Mouse (Mus musculus) kidney, embryonic 16.5 days (tissue): ENCODE measurements around the gene Prkab2. TPM values are rescaled to one million over a fixed set of nuclear protein-coding genes. Genes with fewer than 3 reads are reported as not detected.
A peak's percentile ranks its signal among the peaks of the same experiment; 100 is the strongest.

Experiments used
- ATAC-seq: fragments of 200-750 bp; cut with Nextera tagmentation; 2 replicates; pipeline ENCODE4 v1.8.0; 2017; ENCODE audit warnings: moderate TSS enrichment; ENCODE audit not compliant: low FRiP score, low TSS enrichment
- H3K27ac ChIP-seq: fragments of 300-500 bp; sonication (generic); 2 replicates; pipeline ENCODE4 v1.5.1; 2014; ENCODE audit warnings: low read length
- H3K27me3 ChIP-seq: fragments of 300-500 bp; sonication (generic); 2 replicates; pipeline ENCODE4 v1.6.1; 2014; ENCODE audit warnings: low read length, control low read depth, mixed read lengths; ENCODE audit not compliant: insufficient read depth
- H3K36me3 ChIP-seq: fragments of 300-500 bp; sonication (generic); 2 replicates; pipeline ENCODE4 v1.6.1; 2014; ENCODE audit warnings: low read length, control low read depth, mixed read lengths; ENCODE audit not compliant: insufficient read depth
- H3K4me1 ChIP-seq: fragments of 300-500 bp; sonication (generic); 2 replicates; pipeline ENCODE4 v1.6.1; 2014; ENCODE audit warnings: low read length, control low read depth, mixed read lengths; ENCODE audit not compliant: insufficient read depth
- H3K4me2 ChIP-seq: fragments of 300-500 bp; sonication (generic); replicated peaks from 2 replicates; pipeline ENCODE4 v1.6.1; 2014; ENCODE audit warnings: low read depth, low read length
- H3K4me3 ChIP-seq: fragments of 300-500 bp; sonication (generic); 2 replicates; pipeline ENCODE4 v1.5.1; 2014; ENCODE audit warnings: mild to moderate bottlenecking, low read length
- H3K9ac ChIP-seq: fragments of 300-500 bp; sonication (generic); replicated peaks from 2 replicates; pipeline ENCODE4 v1.6.1; 2014; ENCODE audit warnings: low read length
- H3K9me3 ChIP-seq: fragments of 300-500 bp; sonication (generic); 2 replicates; pipeline ENCODE4 v1.6.1; 2016; ENCODE audit warnings: low read length, control low read depth
- WGBS: fragments of 180-500 bp; shearing (Covaris S2); extraction: QIAGEN DNeasy Blood & Tissue Kit; methylation state at CpG from one replicate; pipeline ENCODE4 v1.1.7; 2014; 5-methylcytosine and 5-hydroxymethylcytosine counted together
- polyA plus RNA-seq: library from polyadenylated mRNA; unstranded; fragments of >200 nt; fragmentation: Nextera tagmentation; extraction: Ambion mirVana; gene quantifications from 2 replicates; pipeline ENCODE4 v1.2.1, GENCODE M21; 2015

The Prkab2 gene
- polyA plus RNA-seq, 1 experiment from 2014 or later = 6.4 TPM

DNA sequence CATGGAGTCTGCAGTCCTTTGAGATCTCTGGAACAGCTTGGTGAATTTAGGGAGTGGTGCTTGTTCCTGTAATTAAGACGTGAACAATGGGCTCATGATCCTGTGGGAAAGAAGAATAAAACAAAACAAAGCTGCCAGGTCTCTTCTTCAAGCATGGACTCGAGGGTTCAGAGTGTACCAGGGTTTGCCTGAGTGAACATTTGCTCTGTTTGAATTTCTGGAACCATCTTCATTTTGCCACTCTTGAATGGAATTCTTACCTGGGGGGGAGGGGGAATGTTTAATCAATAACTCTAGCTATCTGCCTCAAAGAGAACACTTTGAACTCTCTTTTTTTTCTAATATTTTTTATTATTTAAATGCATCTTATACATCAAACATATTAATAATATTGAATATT, 33.4 kb upstream of the Prkab2 start:
- Histone ChIP-seq H3K4me2 (no peak overlapping the region), H3K4me1 (peaks cover 8% of the 10 kb centered on the region; the same call in 1 of the 2 replicates), H3K4me3 (no peak overlapping the region), H3K9me3 (no peaks in the 10 kb centered on the region), H3K9ac (no peak overlapping the region), H3K27ac (no peak overlapping the region), H3K36me3 (no peaks in the 10 kb centered on the region), H3K27me3 (no peaks in the 10 kb centered on the region)
- ATAC-seq = no peak
- 44% methylated on average over 2 of the region's 2 CpGs for whole genome bisulfite sequencing

DNA sequence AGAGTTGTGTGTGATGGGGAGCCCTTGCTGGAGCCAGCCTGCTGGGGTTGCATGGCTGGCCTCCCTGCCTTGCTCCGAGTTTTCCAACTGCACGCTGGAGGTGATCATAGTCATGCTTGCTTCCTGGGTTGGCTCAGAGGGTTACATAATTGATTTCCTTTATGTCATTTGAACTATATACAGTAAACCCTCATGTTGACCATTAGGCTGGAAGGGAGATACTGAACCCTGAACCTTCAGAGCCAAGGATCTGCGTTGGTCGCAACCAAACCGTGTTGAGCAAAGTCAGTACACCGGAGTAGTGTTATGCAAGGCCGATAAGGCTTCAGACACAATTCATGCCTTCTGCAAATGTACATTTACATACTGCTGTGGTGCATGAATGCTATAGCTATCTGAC, 30.1 kb upstream of the Prkab2 start:
- no peaks in the 10 kb centered on the region for H3K9me3 ChIP-seq
- 0 out of 2 replicates have a peak, but pooled peaks have one; percentile 42 for ATAC-seq
- peak overlapping the region; percentile 76 for H3K4me2 ChIP-seq
- no peaks in the 10 kb centered on the region for H3K36me3 ChIP-seq
- 79% methylated on average over 7 of the region's 7 CpGs for WGBS
- no peak overlapping the region for H3K27ac ChIP-seq
- no peaks in the 10 kb centered on the region for H3K27me3 ChIP-seq
- peaks cover 8% of the 10 kb centered on the region; the same call in 1 of the 2 replicates for H3K4me1 ChIP-seq
- peak overlapping the region; percentile 69; the same call in 1 of the 2 replicates for H3K9ac ChIP-seq
- peak overlapping the region; percentile 59 for H3K4me3 ChIP-seq

DNA sequence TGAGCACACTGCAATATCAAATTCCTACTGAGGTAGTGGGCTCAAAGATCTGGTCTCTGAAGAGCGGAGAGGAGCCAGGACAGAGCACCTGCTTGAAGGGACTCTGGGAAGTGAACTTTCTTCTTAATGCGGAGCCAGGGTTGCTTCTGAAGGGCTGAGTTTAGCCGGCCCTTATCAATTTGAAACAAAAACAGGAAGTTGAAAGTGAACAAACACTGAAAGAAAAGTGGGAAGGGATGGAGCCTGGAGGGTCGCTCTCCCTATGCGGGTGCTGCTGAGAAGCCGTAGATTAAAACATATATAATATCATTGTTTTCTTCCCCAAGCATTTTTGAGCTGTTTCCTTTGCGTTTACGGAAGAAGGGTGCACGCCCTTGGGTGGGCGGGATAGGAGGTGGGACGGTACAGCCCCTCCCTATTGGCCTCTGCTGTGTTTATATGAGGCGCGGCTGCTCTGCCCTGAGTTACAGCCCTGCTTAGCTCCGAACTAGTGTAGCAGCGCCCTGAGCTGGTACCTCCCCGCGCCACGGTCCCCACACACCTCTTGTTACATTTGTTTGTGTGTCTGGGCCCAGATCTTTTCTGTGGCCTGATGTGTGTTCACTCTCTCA, 29.5 kb upstream of the Prkab2 start, which contains the start of gene Fmo5:
Fmo5 (plus strand) TSS at position 414 of the 611 bp plus-strand sequence.
- peak within 1 kb of the TSS; percentile 69 for H3K9ac ChIP-seq
- peak; percentile 97 for ATAC-seq

DNA sequence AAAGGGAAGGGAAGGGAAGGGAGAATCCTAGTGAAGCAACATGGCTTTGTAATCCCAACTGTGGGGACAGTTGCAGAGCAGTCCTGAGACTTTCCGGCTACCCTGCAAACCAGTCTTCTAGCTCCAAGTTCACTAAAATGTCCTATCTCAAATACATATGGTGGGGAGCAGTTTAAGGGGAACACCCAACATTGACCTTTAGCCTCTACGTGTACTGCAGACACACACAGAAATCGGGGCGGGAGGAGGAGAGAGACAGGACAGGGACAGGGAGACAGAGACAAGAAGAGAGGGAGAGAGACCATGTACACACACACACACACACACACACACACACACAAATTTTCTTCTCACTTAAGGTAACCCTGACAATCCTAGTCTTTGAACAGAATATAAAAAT, 28.1 kb upstream of the Prkab2 start:
- no peaks in the 10 kb centered on the region for H3K36me3 ChIP-seq
- peaks cover 8% of the 10 kb centered on the region; the same call in 1 of the 2 replicates for H3K4me1 ChIP-seq
- no peak overlapping the region for H3K27ac ChIP-seq
- WGBS = 75% methylated on average over 4 of the region's 4 CpGs
- H3K4me3 ChIP-seq = no peak overlapping the region
- no peak for ATAC-seq
- no peaks in the 10 kb centered on the region for H3K27me3 ChIP-seq
- H3K9me3 ChIP-seq = no peaks in the 10 kb centered on the region
- no peak overlapping the region for H3K9ac ChIP-seq
- H3K4me2 ChIP-seq = no peak overlapping the region

More for the DNA sequence above, 29.5 kb upstream of the Prkab2 start, which contains the start of gene Fmo5:
- Histone ChIP-seq H3K36me3 (no peaks in the 10 kb centered on the region), H3K27me3 (no peaks in the 10 kb centered on the region), H3K4me2 (peak within 1 kb of the TSS; percentile 76), H3K27ac (peak within 1 kb of the TSS; percentile 25; the same call in 1 of the 2 replicates), H3K4me1 (peaks cover 8% of the 10 kb centered on the region; the same call in 1 of the 2 replicates), H3K9me3 (no peaks in the 10 kb centered on the region), H3K4me3 (peak within 1 kb of the TSS; percentile 59)
- 1% methylated on average over 18 of the region's 18 CpGs for WGBS

DNA sequence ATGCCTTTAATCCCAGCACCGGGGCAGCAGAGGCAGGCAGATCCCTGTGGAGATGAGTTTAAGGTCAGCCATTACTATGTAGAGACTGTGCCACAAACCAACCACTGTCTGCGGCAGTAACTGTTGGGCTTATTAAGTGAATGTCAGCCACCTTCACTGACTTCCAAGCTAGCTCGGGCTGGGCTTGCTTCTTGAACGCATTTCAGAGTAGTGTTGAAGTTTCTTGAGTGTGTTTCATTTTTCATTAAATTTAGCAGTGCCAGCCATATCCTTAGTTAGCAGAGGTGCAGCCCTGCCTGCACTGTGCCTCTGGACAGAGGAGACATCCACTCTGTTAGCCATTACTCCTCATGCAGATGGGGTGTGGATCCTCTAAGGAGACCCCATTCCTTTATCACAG, 27.2 kb upstream of the Prkab2 start:
- H3K9ac ChIP-seq = no peak overlapping the region

DNA sequence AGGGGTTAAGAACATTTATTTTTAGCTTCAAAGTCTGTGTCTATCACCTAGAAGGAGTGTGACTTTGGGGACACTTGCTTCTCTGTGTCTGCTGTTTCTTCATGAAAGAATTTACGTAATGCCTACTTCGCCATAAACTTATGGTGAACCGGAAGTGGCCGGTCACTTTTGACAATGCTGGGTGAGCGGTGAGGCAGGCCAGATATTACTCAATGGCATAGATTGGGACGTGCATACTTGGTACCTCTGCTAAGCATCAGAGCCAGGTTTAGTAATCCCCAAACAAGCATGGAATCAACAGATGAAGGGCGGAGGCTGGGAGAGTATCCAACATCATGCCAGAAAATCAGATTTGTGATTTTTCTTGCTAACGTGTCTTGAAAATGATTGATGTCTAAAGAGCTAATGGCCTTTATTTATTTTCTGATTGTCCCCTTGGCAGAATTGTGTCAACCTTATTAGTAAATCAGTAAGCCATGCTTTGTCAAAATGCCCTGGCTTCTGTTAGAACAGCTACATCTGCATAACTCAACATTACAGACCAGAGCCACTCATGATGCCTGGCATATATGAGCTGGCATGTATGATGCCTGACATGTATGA, 26.6 kb upstream of the Prkab2 start:
- WGBS = 81% methylated on average over 8 of the region's 8 CpGs
- no peak for ATAC-seq
- Histone ChIP-seq H3K27me3 (no peaks in the 10 kb centered on the region), H3K4me1 (peaks cover 8% of the 10 kb centered on the region; the same call in 1 of the 2 replicates), H3K36me3 (no peaks in the 10 kb centered on the region), H3K4me3 (no peak overlapping the region), H3K4me2 (no peak overlapping the region), H3K9me3 (no peaks in the 10 kb centered on the region), H3K9ac (no peak overlapping the region), H3K27ac (no peak overlapping the region)

More for the DNA sequence above, 27.2 kb upstream of the Prkab2 start:
- no peak for ATAC-seq
- H3K27ac ChIP-seq = no peak overlapping the region
- no peaks in the 10 kb centered on the region for H3K9me3 ChIP-seq
- WGBS = 95% methylated on average over 4 of the region's 4 CpGs
- H3K36me3 ChIP-seq = no peaks in the 10 kb centered on the region
- H3K4me3 ChIP-seq = no peak overlapping the region
- no peak overlapping the region for H3K4me2 ChIP-seq
- H3K4me1 ChIP-seq = peaks cover 8% of the 10 kb centered on the region; the same call in 1 of the 2 replicates
- H3K27me3 ChIP-seq = no peaks in the 10 kb centered on the region

DNA sequence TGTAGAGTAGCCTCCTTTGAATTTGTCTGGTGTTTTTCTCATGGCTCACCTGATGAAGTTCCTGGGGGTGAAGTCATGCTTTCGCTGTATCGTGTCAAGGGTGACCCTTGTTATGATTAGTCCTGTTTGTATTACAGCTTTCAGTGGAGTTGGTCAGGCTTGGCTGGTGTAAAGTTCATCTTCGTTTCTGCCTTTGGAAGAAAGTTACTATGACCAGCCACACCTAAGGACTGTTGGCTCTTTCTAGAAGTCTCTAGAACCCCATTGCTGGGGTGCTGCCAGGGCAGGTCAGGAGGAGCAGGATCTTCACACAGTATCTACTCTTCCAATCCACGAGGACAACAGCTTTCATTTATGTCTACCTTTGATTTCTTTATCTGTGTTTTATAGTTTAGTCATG, 24.5 kb upstream of the Prkab2 start:
- WGBS = 62% methylated on average over 4 of the region's 4 CpGs
- no peak for ATAC-seq
- peaks cover 5% of the 10 kb centered on the region; the same call in 1 of the 2 replicates for H3K4me1 ChIP-seq
- H3K4me2 ChIP-seq = no peak overlapping the region
- H3K27me3 ChIP-seq = no peaks in the 10 kb centered on the region
- no peak overlapping the region for H3K9ac ChIP-seq
- H3K9me3 ChIP-seq = no peaks in the 10 kb centered on the region
- H3K36me3 ChIP-seq = no peaks in the 10 kb centered on the region
- no peak overlapping the region for H3K27ac ChIP-seq
- H3K4me3 ChIP-seq = no peak overlapping the region

DNA sequence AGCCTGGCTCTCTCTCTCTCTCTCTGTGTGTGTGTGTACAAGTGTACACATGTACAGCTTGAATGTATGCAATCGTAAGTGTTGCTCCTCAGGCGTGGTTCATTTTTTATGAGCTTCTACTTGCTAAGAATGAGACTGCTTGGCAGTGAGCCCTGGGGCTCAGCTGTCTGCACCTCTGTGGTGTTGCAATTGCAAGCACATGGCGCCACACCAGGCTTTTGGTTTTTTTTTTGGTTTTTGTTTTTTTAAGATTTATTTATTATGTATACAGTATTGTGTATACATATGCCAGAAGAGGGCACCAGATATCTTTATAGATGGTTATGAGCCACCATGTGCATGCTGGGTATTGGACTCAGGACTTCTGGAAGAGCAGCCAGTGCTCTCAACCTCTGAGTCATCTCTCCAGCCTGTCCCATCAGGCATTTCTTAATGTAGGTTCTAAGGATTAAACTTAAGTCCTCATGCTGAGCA, 23.7 kb upstream of the Prkab2 start:
- Histone ChIP-seq H3K9me3 (no peaks in the 10 kb centered on the region), H3K4me3 (no peak overlapping the region), H3K27me3 (no peaks in the 10 kb centered on the region), H3K27ac (no peak overlapping the region), H3K4me1 (no peaks in the 10 kb centered on the region), H3K9ac (no peak overlapping the region), H3K4me2 (no peak overlapping the region), H3K36me3 (no peaks in the 10 kb centered on the region)
- ATAC-seq = no peak
- WGBS = 59% methylated on average over 3 of the region's 3 CpGs

DNA sequence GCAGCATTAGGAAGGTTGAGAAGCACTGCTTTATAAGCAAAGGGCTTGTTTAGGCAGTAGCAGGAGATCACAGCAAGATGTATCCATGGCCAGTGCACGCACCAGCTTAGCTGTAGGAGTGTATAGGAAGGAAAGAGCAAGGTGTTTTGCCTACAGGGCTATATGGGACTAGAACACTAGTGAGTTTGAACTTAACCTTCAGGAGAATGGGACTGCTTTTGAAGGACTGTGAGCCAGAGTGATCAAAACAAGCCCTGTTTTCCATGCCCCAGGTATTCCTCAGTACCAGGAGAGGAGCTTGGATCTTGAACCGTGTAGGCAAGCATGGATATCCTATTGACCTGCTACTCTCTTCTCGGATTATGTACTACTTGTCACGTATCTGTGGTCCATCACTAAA, 16.6 kb upstream of the Prkab2 start:
- H3K27me3 ChIP-seq = no peaks in the 10 kb centered on the region
- no peak overlapping the region for H3K4me3 ChIP-seq
- H3K27ac ChIP-seq = no peak overlapping the region
- no peaks in the 10 kb centered on the region for H3K9me3 ChIP-seq
- no peaks in the 10 kb centered on the region for H3K36me3 ChIP-seq
- no peak for ATAC-seq
- no peaks in the 10 kb centered on the region for H3K4me1 ChIP-seq
- 90% methylated on average over 4 of the region's 4 CpGs for WGBS
- H3K9ac ChIP-seq = no peak overlapping the region
- no peak overlapping the region for H3K4me2 ChIP-seq

DNA sequence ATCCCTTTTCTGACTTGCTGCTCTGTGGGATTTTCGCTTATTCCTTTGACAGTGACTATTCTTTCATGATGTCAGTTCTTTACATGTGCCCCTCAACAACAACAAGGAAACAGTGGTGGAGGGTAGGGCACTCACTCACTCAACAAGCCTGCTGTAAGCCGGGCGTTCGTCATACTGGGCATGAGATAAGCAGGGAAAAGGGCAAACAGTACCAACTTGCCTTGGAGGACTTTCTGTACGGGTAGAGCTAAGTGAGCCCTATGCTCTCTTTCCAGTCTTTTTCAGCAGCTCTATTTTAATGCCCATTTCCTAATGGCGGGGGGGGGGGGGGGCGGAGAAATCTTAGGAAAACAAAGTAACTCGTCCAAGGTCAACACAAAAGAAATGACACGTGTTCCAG, 16.0 kb upstream of the Prkab2 start:
- WGBS = 83% methylated on average over 9 of the region's 9 CpGs
- no peak for ATAC-seq
- H3K4me1 ChIP-seq = no peaks in the 10 kb centered on the region

More for the DNA sequence above, 16.0 kb upstream of the Prkab2 start:
- no peak overlapping the region for H3K4me3 ChIP-seq
- no peak overlapping the region for H3K9ac ChIP-seq
- H3K27ac ChIP-seq = no peak overlapping the region
- H3K9me3 ChIP-seq = no peaks in the 10 kb centered on the region
- no peaks in the 10 kb centered on the region for H3K36me3 ChIP-seq
- H3K27me3 ChIP-seq = no peaks in the 10 kb centered on the region
- no peak overlapping the region for H3K4me2 ChIP-seq
